Mouse (Mus musculus): Measurements from ENCODE around the gene Slamf8. TPM values are rescaled to one million over a fixed set of nuclear protein-coding genes. Genes with fewer than 3 reads are reported as not detected.

Gene Slamf8
- not detected in 2 replicates for polyA plus RNA-seq (2016; fragmentation: Nextera tagmentation; extraction: Ambion mirVana)

DNA sequence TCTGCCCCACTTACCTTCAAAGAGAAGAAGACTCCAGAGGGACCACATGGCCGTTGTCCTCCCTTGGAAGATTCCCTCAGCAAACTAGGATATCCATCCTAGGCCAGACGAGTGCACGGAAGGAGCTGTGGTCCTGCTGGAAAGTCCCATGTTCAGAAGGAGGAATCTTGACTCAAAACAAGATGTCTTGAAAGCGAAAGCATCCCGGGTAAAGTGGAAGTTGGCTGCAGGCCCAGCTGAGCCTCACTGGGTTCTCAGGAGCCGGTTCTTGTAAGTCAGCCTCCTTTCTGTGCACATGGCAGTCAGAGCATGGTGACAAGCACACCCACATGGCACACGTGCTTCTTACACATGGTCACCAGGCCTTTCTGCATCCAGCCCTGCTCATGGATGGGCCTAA, at the start of gene Slamf8:
TSS of gene Slamf8 (minus strand) at position 184 of the 400 bp plus-strand sequence.
- 88% methylated on average over 7 of the region's 7 CpGs for WGBS
- Histone ChIP-seq H3K9me3 (no peaks in the 10 kb centered on the region), H3K36me3 (replicated peaks) (no peaks in the 10 kb centered on the region), H3K27me3 (ENCODE audit: poor library complexity, severe bottlenecking) (peaks cover 42% of the 10 kb centered on the region), H3K27ac (no peak within 1 kb of the TSS), H3K4me3 (no peak within 1 kb of the TSS), H3K4me1 (peaks cover 16% of the 10 kb centered on the region)
- no peak for DNase-seq (ENCODE audit: extremely low spot score, low spot score)

DNA sequence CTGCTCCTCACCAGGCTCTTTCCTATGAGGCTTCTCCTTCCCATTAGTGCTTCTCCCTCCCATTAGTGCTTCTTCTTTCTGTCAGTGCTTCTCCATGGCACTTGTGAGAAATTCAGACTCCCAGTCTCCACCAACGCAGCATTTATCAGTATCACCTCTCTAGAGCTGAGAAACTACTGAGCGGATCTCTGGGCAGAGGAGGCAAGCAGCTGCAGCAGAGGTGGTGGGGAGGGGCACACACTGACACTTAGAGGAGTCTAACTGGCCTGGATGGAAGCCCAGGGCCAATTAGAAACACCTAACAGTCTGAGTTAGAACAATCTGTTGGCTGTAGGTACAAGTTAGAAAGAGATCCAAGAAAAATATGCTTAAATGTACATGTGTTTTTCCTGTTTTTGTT, 48.4 kb upstream of the Slamf8 start:
- H3K9me3 ChIP-seq: no peaks in the 10 kb centered on the region
- no peak overlapping the region for H3K27ac ChIP-seq
- H3K4me1 ChIP-seq: no peaks in the 10 kb centered on the region
- no peak for DNase-seq (ENCODE audit: extremely low spot score, low spot score)
- 65% methylated on average over 2 of the region's 2 CpGs for WGBS
- H3K4me3 ChIP-seq: no peak overlapping the region
- no peaks in the 10 kb centered on the region for H3K27me3 ChIP-seq (ENCODE audit: poor library complexity, severe bottlenecking)
- no peaks in the 10 kb centered on the region for H3K36me3 ChIP-seq (replicated peaks)

DNA sequence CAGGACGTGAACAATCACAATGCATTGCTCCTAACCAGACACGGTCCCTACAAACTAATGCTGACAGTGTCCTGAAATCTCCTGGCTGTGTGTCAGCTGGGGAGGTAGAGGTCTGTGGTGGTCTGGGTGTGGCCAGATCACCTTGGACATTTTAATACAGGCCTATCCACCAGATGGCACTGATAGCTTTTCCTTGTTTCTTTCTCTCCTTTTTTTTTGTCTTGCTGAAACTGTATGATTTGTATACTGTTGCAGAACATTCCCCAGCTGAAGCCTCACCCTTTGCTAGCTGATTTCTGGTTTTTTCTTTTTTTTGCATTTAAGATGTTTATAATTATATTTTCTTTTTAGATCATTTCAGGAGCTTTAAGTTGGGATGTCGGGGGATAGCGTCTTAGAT, 47.4 kb upstream of the Slamf8 start:
- H3K36me3 ChIP-seq (replicated peaks): no peaks in the 10 kb centered on the region
- no peaks in the 10 kb centered on the region for H3K9me3 ChIP-seq
- H3K4me3 ChIP-seq: no peak overlapping the region
- H3K27me3 ChIP-seq (ENCODE audit: poor library complexity, severe bottlenecking): no peaks in the 10 kb centered on the region
- no peak overlapping the region for H3K27ac ChIP-seq
- no peaks in the 10 kb centered on the region for H3K4me1 ChIP-seq
- no peak for DNase-seq (ENCODE audit: extremely low spot score, low spot score)
- WGBS: 87% methylated on average over 4 of the region's 4 CpGs

DNA sequence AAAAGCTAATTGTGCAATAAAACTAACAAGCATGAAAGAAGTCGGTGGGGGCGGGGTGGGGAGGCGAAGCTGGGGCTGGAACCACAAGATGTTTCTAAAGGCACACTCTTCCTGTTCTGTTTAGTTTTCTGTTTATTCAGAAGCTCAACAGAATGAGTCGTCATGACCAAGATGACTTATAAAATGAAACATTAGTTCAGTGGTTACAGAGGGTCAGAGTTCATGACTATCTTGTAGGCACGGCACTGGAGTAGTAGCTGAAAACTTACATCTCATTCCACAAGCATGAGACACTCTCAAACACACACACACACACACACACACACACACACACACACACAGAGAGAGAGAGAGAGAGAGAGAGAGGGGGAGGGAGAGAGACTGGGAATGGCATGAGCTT, 45.9 kb upstream of the Slamf8 start:
- peaks cover 8% of the 10 kb centered on the region for H3K4me1 ChIP-seq
- 89% methylated on average over 5 of the region's 5 CpGs for WGBS
- H3K27me3 ChIP-seq (ENCODE audit: poor library complexity, severe bottlenecking): no peaks in the 10 kb centered on the region
- H3K27ac ChIP-seq: no peak overlapping the region
- DNase-seq (ENCODE audit: extremely low spot score, low spot score): no peak
- H3K9me3 ChIP-seq: no peaks in the 10 kb centered on the region
- H3K4me3 ChIP-seq: no peak overlapping the region
- no peaks in the 10 kb centered on the region for H3K36me3 ChIP-seq (replicated peaks)

DNA sequence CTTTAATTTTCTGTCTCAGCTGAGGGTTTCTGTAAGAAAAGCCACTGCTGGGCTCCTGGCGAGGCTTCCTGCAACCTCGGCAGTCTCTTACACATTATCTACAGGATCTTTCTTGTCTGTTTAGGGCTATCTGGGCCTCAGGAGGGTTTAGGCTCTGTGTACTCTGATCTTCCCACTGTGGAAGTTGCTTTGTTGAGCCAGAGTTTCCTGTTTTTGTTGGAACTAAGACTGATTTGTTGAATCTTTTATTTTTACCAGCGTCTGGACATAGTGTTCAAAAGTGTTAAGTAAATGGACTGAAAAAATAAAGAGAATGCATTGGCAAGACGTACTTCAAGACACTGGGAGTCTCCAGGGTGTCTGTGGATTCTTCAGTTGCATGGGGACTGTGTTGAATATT, 44.9 kb upstream of the Slamf8 start:
- Histone ChIP-seq H3K4me3 (no peak overlapping the region), H3K9me3 (no peaks in the 10 kb centered on the region), H3K4me1 (peaks cover 8% of the 10 kb centered on the region), H3K27me3 (ENCODE audit: poor library complexity, severe bottlenecking) (no peaks in the 10 kb centered on the region), H3K36me3 (replicated peaks) (no peaks in the 10 kb centered on the region), H3K27ac (no peak overlapping the region)
- 83% methylated on average over 4 of the region's 4 CpGs for WGBS
- no peak for DNase-seq (ENCODE audit: extremely low spot score, low spot score)

DNA sequence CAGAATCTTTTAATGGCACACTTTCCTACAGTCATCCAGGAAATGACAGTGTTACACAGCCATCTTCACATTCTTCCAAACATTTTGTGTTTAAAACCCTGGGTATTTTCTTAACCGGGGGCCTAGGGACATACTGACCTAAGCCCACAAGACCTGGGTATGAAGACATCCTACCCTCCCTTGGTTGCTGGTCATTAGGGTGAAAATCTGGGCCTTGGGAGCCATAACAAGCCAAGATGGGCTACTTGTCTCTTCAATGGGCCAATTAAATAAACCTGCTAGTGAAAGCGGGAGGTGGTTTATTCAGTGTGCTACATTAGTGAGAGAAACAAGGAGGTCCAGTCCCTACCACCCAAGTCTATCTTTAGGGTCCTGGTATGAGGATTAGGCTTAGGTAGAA, 43.8 kb upstream of the Slamf8 start:
- H3K36me3 ChIP-seq (replicated peaks): no peaks in the 10 kb centered on the region
- no peaks in the 10 kb centered on the region for H3K27me3 ChIP-seq (ENCODE audit: poor library complexity, severe bottlenecking)
- peaks cover 20% of the 10 kb centered on the region for H3K4me1 ChIP-seq
- DNase-seq (ENCODE audit: extremely low spot score, low spot score): no peak
- no peak overlapping the region for H3K27ac ChIP-seq
- no peaks in the 10 kb centered on the region for H3K9me3 ChIP-seq
- H3K4me3 ChIP-seq: no peak overlapping the region
- 90% methylated on average over 2 of the region's 2 CpGs for WGBS

DNA sequence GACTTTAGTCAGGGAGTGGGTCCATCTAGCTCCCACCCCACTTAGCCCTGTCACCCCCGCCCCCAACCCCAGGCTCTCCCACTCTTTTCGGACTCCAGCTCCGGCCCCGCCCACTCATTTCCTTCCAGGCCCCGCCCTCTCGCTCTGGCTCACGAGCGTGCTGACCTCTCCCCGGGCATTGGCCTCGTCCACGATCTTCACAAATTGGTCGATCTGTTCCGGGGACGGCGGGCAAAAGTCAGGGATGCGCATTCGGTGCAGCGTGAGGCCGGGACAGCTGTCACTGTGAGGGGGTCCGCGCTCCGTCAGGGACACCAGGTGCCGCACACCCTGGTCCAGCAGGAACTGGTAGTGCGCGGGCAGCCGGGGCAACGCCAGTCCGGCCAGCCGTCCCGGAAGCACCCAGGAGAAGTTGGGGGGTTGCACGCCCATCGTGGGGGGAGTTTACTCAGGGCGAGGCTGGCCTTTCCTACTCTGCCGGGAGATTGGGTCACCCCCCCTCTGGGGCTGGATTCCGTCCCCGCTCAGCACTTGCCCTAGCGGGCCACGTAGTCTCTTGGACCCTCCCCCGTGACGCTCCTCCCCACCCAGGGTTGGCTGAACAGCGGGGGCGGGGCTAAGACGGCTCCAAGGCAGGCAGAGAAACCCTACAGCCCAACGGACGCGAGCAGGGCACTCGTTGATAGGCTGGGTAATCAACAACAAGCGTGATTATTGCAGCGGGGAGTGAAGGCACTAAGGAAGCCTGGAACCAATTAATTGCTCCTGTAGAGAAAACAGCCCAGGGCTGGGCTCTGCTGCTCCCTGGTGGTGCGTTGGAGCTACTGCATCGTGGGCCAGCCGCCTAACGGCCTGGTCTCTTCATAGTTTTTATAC, 42.3 kb upstream of the Slamf8 start, which contains the start of gene Dusp23:
TSS of gene Dusp23 (minus strand) at position 512 of the 876 bp plus-strand sequence.
- under 1% methylated on average over 53 of the region's 53 CpGs for WGBS
- Histone ChIP-seq H3K9me3 (no peaks in the 10 kb centered on the region), H3K4me3 (peak within 1 kb of the TSS; percentile 84), H3K27ac (peak within 1 kb of the TSS; percentile 91), H3K36me3 (replicated peaks) (no peaks in the 10 kb centered on the region), H3K4me1 (peaks cover 20% of the 10 kb centered on the region), H3K27me3 (ENCODE audit: poor library complexity, severe bottlenecking) (no peaks in the 10 kb centered on the region)
- DNase-seq (ENCODE audit: extremely low spot score, low spot score): peak; percentile 95

DNA sequence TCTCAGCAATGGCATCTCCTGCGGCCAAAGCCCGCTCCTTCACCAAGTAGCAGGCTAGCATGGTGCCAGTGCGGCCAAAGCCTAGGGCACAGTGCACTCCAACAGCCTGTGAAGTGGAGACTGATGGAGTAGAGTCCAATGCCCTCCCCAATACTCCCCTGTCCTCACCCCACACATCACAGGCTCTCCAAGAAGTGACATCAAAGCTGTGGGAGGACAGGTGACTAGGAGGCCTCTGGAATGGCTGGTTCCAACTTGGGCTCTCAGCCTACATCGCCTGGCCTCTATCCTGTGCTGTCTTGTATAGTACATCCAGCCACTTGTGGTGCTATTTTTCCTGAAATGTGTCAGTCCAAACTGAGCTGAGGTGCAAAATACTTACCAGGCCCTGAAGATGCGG, 41.4 kb upstream of the Slamf8 start:
- WGBS: 93% methylated on average over 5 of the region's 5 CpGs
- no peaks in the 10 kb centered on the region for H3K9me3 ChIP-seq
- peak overlapping the region; percentile 25; the same call in 1 of the 2 replicates for H3K27ac ChIP-seq
- DNase-seq (ENCODE audit: extremely low spot score, low spot score): no peak
- peaks cover 20% of the 10 kb centered on the region for H3K4me1 ChIP-seq
- H3K27me3 ChIP-seq (ENCODE audit: poor library complexity, severe bottlenecking): no peaks in the 10 kb centered on the region
- H3K4me3 ChIP-seq: no peak overlapping the region; the same call in 1 of the 2 replicates
- H3K36me3 ChIP-seq (replicated peaks): no peaks in the 10 kb centered on the region

DNA sequence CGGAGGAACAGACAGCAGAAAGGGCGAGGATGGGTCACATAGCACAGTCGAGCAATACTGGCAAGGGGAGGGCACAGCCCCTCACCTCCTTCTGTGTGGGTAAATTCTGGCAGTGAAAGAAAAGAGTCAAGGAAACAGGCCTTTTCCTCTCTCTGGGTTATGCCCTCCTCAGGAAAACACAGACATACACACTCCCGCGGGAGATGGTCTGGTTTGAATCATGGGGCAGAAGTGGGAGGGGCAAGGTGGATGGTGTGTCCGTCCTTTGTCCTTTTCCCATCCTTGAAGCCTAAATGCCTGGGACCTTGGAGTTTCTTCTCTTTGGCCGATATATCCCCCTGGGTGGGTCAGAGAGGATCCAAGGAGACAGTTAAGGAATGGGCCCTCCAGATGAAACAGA, 39.5 kb upstream of the Slamf8 start:
- Histone ChIP-seq H3K27ac (peak overlapping the region; percentile 68), H3K4me3 (no peak overlapping the region), H3K9me3 (no peaks in the 10 kb centered on the region), H3K36me3 (replicated peaks) (no peaks in the 10 kb centered on the region), H3K4me1 (peaks cover 20% of the 10 kb centered on the region), H3K27me3 (ENCODE audit: poor library complexity, severe bottlenecking) (no peaks in the 10 kb centered on the region)
- DNase-seq (ENCODE audit: extremely low spot score, low spot score): no peak
- WGBS: 64% methylated on average over 7 of the region's 7 CpGs

DNA sequence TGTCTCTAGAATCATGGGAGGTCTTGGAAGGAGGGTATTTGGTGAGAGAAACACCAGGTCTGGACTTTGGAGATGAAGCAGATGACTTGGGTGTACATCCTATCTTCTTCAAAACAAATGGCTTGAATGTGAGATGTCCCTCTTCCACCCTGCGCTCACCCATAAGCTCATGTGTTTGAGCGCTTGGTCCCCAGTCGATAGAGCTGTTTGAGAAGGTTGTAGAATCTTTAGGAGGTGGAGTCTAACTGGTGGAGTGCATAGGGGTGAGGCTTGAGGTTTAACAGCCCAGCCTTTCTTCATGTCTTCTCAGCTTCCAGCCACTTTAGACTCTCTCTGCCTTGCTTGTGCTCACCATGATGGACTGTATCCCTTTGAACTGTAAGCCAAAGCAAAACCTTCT, 35.9 kb upstream of the Slamf8 start:
- Histone ChIP-seq H3K36me3 (replicated peaks) (no peaks in the 10 kb centered on the region), H3K9me3 (no peaks in the 10 kb centered on the region), H3K4me1 (peaks cover 12% of the 10 kb centered on the region; the same call in 1 of the 2 replicates), H3K27me3 (ENCODE audit: poor library complexity, severe bottlenecking) (no peaks in the 10 kb centered on the region), H3K27ac (no peak overlapping the region), H3K4me3 (no peak overlapping the region)
- 100% methylated on average over 3 of the region's 3 CpGs for WGBS
- no peak for DNase-seq (ENCODE audit: extremely low spot score, low spot score)

DNA sequence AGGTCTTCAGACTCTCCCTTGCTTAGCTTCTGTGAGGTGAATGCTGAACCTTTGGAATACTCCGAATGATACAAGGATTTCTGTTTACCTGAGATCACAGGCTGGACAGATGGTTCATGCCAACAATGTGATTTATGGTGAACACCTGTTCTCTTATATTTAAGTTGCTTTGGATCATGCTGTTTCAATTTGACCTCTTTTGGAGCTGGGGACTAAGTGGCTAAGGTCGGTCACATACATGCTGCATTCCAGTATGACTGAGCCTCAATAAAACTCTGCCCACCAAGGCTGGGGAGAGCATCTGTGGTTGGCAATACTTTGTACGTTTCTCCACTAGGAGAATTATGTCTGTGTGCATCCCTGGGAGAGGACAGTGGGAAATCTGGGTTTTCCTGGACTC, 33.7 kb upstream of the Slamf8 start:
- H3K9me3 ChIP-seq: no peaks in the 10 kb centered on the region

DNA sequence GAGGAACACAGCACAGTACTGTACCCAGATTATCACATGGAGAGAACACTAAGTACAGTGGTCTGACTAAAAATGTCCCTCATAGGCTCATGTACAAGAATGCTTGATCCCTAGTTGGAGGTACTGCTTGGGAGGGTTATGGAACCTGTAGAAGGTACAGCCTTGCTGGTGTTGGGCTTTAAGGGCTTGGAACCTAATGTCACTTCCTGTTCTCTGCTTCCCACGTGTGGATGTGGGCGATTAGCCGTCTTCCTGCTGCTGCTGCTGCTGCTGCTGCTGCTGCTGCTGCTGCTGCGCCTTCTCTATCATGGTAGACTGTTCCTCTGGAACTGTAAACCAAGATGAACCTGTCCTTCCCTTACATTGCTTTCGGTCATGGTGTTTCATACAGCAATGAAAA, 33.2 kb upstream of the Slamf8 start:
- Histone ChIP-seq H3K4me1 (no peaks in the 10 kb centered on the region), H3K36me3 (replicated peaks) (no peaks in the 10 kb centered on the region), H3K9me3 (no peaks in the 10 kb centered on the region), H3K27ac (no peak overlapping the region), H3K4me3 (no peak overlapping the region), H3K27me3 (ENCODE audit: poor library complexity, severe bottlenecking) (no peaks in the 10 kb centered on the region)
- DNase-seq (ENCODE audit: extremely low spot score, low spot score): no peak
- WGBS: 81% methylated on average over 5 of the region's 5 CpGs

More for the DNA sequence above, 33.7 kb upstream of the Slamf8 start:
- Histone ChIP-seq H3K4me1 (no peaks in the 10 kb centered on the region; the same call in 1 of the 2 replicates), H3K36me3 (replicated peaks) (no peaks in the 10 kb centered on the region), H3K27me3 (ENCODE audit: poor library complexity, severe bottlenecking) (no peaks in the 10 kb centered on the region), H3K4me3 (no peak overlapping the region), H3K27ac (no peak overlapping the region)
- no peak for DNase-seq (ENCODE audit: extremely low spot score, low spot score)
- WGBS: 86% methylated on average over 3 of the region's 3 CpGs

DNA sequence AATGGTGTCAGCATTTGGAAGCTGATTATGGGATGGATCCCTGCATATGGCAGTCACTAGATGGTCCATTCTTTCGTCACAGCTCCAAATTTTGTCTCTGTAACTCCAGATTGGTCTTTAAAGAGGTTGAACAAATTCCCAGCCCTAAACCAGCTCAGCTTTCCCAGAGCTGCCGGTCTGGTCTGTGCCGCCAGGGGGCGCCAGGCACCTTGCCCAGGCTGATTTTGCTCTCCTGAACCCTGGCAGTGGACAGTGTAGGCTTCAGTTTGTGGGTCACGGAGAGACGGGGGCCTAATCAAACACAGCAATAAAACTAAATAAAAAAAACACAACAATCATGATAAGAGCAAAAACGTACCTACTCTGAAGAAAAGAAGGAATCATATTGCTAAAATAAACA, 28.9 kb upstream of the Slamf8 start:
- DNase-seq (ENCODE audit: extremely low spot score, low spot score): peak; percentile 62
- no peak overlapping the region for H3K4me3 ChIP-seq
- 13% methylated on average over 7 of the region's 7 CpGs for WGBS
- no peaks in the 10 kb centered on the region for H3K36me3 ChIP-seq (replicated peaks)
- H3K9me3 ChIP-seq: no peaks in the 10 kb centered on the region
- no peaks in the 10 kb centered on the region for H3K27me3 ChIP-seq (ENCODE audit: poor library complexity, severe bottlenecking)
- H3K4me1 ChIP-seq: peaks cover 23% of the 10 kb centered on the region
- no peak overlapping the region for H3K27ac ChIP-seq

Measured in forebrain, embryonic 10.5 days (tissue).